Mouse (Mus musculus) forebrain, embryonic 15.5 days (tissue): Measurements from ENCODE around the gene Gnai2. TPM values are rescaled to one million over a fixed set of nuclear protein-coding genes. Genes with fewer than 3 reads are reported as not detected.
A peak's percentile ranks its signal among the peaks of the same experiment; 100 is the strongest.

Source experiments
- ATAC-seq: fragments of 200-750 bp; cut with Nextera tagmentation; replicated peaks from 2 replicates; pipeline ENCODE4 v1.8.0; 2017; ENCODE audit warnings: mild to moderate bottlenecking, moderate TSS enrichment, moderate library complexity
- H3K27ac ChIP-seq: fragments of 300-500 bp; sonication (generic); replicated peaks from 2 replicates; pipeline ENCODE4 v1.5.1; 2015; ENCODE audit warnings: mild to moderate bottlenecking, inconsistent platforms
- H3K27me3 ChIP-seq: fragments of 300-500 bp; sonication (generic); 2 replicates; pipeline ENCODE4 v1.6.1; 2015; ENCODE audit warnings: inconsistent platforms
- H3K36me3 ChIP-seq: fragments of 300-500 bp; sonication (generic); 2 replicates; pipeline ENCODE4 v1.6.1; 2015; ENCODE audit warnings: mild to moderate bottlenecking, inconsistent platforms
- H3K4me1 ChIP-seq: fragments of 300-500 bp; sonication (generic); 2 replicates; pipeline ENCODE4 v1.6.1; 2015; ENCODE audit warnings: inconsistent platforms
- H3K4me2 ChIP-seq: fragments of 300-500 bp; sonication (generic); replicated peaks from 2 replicates; pipeline ENCODE4 v1.6.1; 2015; ENCODE audit warnings: mild to moderate bottlenecking, inconsistent platforms
- H3K4me3 ChIP-seq: fragments of 300-500 bp; sonication (generic); 2 replicates; pipeline ENCODE4 v1.5.1; 2015; ENCODE audit warnings: mild to moderate bottlenecking, inconsistent platforms
- H3K9ac ChIP-seq: fragments of 300-500 bp; sonication (generic); replicated peaks from 2 replicates; pipeline ENCODE4 v1.6.1; 2015; ENCODE audit warnings: mild to moderate bottlenecking, inconsistent platforms
- H3K9me3 ChIP-seq: fragments of 300-500 bp; sonication (generic); 2 replicates; pipeline ENCODE4 v1.6.1; 2016; ENCODE audit warnings: inconsistent platforms
- WGBS: fragments of 180-500 bp; shearing (Covaris S2); methylation state at CpG from one replicate; pipeline ENCODE4 v1.1.7; 2015; ENCODE audit warnings: mixed read lengths; 5-methylcytosine and 5-hydroxymethylcytosine counted together
- polyA plus RNA-seq: library from polyadenylated mRNA; unstranded; fragments of >200 nt; fragmentation: Nextera tagmentation; extraction: Ambion mirVana; gene quantifications from 2 replicates; pipeline ENCODE4 v1.2.1, GENCODE M21; 2015

Gene Gnai2
- polyA plus RNA-seq, 1 experiment from 2014 or later, result 338 TPM

DNA sequence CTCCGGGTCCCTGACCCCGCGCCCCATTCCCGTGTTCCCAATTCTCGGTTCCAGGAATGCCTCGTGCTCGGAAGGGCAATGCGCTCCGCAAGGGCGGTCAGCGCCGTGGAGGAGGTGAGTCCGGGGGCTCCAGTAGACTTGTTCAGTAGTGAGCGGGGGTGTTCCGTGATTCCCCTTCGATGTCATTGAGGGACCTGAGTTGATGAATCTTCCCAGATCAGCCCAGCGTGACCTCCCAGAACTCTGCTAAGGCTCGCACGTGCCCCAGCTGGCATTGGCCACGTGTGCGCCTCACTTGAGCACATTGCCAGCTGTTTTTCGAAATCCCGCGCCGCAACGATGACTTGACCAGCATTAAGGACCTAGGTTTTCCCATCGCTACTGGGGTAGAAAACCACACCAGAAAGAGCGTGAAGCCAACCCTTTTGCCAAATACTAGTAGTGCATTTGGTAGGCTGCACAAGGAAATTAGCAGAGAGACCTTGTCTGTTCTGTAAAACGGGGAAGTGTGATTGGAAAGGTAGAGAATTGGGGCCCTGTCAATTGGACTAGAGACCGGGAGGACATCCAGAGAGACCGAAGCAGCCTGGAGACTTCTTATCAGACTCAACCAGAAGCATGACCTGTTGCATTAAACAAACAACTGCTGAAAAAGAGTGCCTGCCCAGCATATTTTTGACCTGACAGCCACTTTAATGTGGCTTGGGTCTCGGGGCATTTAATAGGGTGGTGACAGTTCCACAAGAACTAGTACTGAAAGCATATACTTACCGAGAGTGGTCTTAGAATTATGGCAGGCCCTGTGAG is 47.1 kb downstream of the Gnai2 start:
- no peak overlapping the region for H3K27ac ChIP-seq
- no peaks in the 10 kb centered on the region for H3K27me3 ChIP-seq
- ATAC-seq, result no peak; the same call in 1 of the 2 replicates
- H3K4me3 ChIP-seq, result peak overlapping the region; percentile 87
- WGBS, result 6% methylated on average over 33 of the region's 33 CpGs
- peaks cover 16% of the 10 kb centered on the region; the same call in 1 of the 2 replicates for H3K36me3 ChIP-seq
- H3K9me3 ChIP-seq, result no peaks in the 10 kb centered on the region
- peak overlapping the region; percentile 72 for H3K9ac ChIP-seq
- peaks cover 13% of the 10 kb centered on the region for H3K4me1 ChIP-seq
- H3K4me2 ChIP-seq, result peak overlapping the region; percentile 90

DNA sequence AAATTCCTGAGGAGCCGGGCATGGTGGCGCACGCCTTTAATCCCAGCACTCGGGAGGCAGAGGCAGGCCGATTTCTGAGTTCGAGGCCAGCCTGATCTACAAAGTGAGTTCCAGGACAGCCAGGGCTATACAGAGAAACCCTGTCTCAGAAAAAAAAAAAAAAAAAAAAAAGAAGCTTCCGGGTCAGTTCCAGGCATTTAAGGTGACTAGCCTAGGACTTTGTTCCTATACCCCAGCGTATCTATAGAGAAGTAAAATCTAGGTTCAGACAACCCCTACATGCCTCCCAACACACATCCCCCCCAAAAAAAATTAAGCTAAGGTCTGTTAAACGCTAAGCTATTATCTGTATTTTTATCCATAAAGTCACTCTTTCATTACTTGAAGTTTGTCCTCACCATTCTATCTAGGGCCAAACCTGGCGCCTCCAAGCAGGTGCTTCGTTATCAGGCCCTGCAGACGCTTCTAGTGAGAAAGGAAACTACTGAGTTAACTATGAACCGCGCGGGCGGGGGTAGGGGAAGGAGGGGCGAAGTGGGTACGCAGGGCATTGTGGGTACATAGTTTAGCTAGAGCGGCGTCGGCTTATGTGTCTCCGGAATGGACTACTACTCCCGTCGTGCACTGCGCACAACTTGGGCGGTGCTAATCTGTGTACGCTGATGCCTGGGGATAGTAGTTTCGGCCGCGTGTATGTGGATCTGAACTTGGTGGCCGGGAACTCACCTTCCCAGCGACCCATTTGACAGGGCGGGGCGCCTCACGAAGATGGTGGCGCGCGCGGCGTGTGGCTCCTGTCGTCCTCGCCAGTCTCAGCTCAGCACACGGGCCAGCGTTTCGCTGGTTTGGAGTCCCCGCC is 48.0 kb downstream of the Gnai2 start, which contains the start of gene Ifrd2:
Ifrd2 (plus strand) TSS at position 669 of the 859 bp plus-strand sequence.
- WGBS, result 14% methylated on average over 46 of the region's 46 CpGs

DNA sequence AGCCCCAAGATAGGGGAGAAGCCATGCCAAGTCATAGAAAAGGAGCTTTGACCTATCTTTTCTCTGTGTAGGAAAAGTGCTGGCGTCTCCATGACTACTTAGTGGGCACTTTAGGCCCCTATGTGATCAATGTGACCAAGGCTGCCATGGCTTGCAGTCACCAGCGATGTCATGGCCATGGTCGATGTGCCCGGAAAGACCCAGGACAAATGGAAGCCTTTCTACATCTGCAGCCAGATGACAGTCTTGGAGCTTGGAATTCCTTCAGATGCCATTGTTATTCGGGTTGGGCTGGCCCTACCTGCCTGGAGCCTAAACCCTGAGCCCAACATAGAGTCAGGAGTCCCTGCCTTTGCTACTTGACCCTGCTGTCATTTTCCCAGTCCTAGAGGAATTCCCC is 48.7 kb downstream of the Gnai2 start:
- H3K9ac ChIP-seq, result no peak overlapping the region

More for the DNA sequence above, 48.0 kb downstream of the Gnai2 start, which contains the start of gene Ifrd2:
- Histone ChIP-seq H3K4me3 (peak within 1 kb of the TSS; percentile 87), H3K4me2 (peak within 1 kb of the TSS; percentile 90), H3K4me1 (peaks cover 15% of the 10 kb centered on the region), H3K27ac (peak within 1 kb of the TSS; percentile 31; the same call in 1 of the 2 replicates), H3K27me3 (no peaks in the 10 kb centered on the region), H3K9me3 (no peaks in the 10 kb centered on the region), H3K9ac (peak within 1 kb of the TSS; percentile 72), H3K36me3 (peaks cover 15% of the 10 kb centered on the region; the same call in 1 of the 2 replicates)
- peak; percentile 98 for ATAC-seq

DNA sequence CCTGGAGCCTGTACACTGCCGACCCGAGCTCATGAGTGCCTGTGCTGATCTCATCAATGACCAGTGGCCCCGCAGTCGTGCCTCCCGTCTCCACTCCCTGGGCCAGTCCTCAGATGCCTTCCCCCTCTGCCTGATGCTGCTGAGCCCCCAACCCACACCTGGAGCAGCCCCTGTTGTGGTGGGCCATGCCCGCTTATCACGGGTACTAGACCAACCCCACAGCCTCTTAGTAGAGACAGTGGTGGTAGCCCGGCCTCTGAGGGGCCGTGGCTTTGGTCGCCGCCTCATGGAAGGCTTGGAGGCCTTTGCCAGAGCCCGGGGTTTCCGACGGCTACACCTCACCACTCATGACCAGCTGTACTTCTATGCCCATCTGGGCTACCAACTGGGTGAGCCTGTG is 52.0 kb downstream of the Gnai2 start:
- H3K27ac ChIP-seq, result no peak overlapping the region
- no peak for ATAC-seq
- no peaks in the 10 kb centered on the region for H3K9me3 ChIP-seq
- H3K36me3 ChIP-seq, result no peaks in the 10 kb centered on the region
- H3K9ac ChIP-seq, result no peak overlapping the region
- 91% methylated on average over 14 of the region's 14 CpGs for WGBS
- H3K4me2 ChIP-seq, result no peak overlapping the region
- H3K27me3 ChIP-seq, result no peaks in the 10 kb centered on the region
- no peak overlapping the region for H3K4me3 ChIP-seq
- peaks cover 37% of the 10 kb centered on the region for H3K4me1 ChIP-seq

More for the DNA sequence above, 48.7 kb downstream of the Gnai2 start:
- no peak for ATAC-seq
- WGBS, result 90% methylated on average over 5 of the region's 5 CpGs
- H3K4me1 ChIP-seq, result peaks cover 22% of the 10 kb centered on the region
- no peak overlapping the region for H3K4me3 ChIP-seq
- no peak overlapping the region for H3K27ac ChIP-seq
- no peaks in the 10 kb centered on the region for H3K27me3 ChIP-seq
- H3K4me2 ChIP-seq, result no peak overlapping the region
- H3K9me3 ChIP-seq, result no peaks in the 10 kb centered on the region
- peaks cover 11% of the 10 kb centered on the region; the same call in 1 of the 2 replicates for H3K36me3 ChIP-seq

DNA sequence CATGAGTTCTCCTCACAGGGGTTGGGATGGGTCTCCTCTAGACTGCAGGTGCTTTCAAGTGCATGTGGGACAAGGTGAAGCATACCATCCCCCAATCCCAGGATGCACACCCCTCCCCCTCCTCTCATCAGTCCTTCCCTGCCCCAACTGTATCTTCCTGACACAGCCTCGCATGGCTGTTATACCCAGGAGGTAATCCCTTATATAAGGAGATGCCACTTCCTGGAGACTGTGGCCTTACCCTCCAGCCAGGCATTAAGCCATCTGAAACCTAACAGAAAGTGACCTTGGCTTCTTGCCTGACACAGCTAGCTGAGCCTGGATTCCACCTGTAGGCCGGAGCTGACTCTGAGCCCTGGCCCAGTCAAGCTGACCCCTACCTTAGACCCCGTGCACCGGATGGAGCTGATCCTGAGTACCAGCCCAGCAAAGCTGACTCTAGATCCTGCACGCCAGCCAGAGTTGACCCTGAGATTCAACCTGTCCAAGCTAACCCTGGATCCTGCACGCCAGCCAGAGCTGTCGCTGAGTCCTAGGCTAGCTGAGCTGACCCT is 52.6 kb downstream of the Gnai2 start:
- Histone ChIP-seq H3K4me2 (no peak overlapping the region), H3K27ac (no peak overlapping the region), H3K4me3 (no peak overlapping the region), H3K9me3 (no peaks in the 10 kb centered on the region), H3K27me3 (no peaks in the 10 kb centered on the region), H3K4me1 (peaks cover 36% of the 10 kb centered on the region), H3K36me3 (no peaks in the 10 kb centered on the region), H3K9ac (no peak overlapping the region)
- ATAC-seq, result no peak
- WGBS, result 90% methylated on average over 7 of the region's 7 CpGs

DNA sequence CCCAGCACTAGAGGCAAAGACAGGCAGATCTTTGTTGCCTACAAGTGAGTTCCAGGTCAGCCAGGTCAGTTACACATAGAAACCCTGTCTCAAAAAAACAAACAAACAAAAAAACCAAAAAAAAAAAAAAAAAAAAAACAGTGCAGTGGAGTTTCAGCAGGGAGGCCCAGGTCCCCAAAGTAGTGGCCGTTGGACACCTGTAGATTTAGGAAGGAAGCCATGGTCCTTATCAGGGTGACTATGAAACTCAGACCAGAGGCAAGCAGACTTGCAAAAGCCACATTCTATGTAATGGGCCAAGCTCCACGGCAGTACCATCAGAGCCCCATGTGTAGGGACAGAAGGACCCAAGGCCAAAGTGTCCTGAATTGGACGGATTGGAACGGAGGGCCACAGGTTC is 53.6 kb downstream of the Gnai2 start:
- H3K4me3 ChIP-seq, result peak overlapping the region; percentile 71
- peak overlapping the region; percentile 81; the same call in 1 of the 2 replicates for H3K9ac ChIP-seq
- no peak for ATAC-seq
- no peaks in the 10 kb centered on the region for H3K36me3 ChIP-seq
- 83% methylated on average over 4 of the region's 4 CpGs for WGBS
- peaks cover 39% of the 10 kb centered on the region for H3K4me1 ChIP-seq
- peak overlapping the region; percentile 81 for H3K4me2 ChIP-seq
- peak overlapping the region; percentile 90; the same call in 1 of the 2 replicates for H3K27ac ChIP-seq
- H3K9me3 ChIP-seq, result no peaks in the 10 kb centered on the region
- H3K27me3 ChIP-seq, result no peaks in the 10 kb centered on the region

DNA sequence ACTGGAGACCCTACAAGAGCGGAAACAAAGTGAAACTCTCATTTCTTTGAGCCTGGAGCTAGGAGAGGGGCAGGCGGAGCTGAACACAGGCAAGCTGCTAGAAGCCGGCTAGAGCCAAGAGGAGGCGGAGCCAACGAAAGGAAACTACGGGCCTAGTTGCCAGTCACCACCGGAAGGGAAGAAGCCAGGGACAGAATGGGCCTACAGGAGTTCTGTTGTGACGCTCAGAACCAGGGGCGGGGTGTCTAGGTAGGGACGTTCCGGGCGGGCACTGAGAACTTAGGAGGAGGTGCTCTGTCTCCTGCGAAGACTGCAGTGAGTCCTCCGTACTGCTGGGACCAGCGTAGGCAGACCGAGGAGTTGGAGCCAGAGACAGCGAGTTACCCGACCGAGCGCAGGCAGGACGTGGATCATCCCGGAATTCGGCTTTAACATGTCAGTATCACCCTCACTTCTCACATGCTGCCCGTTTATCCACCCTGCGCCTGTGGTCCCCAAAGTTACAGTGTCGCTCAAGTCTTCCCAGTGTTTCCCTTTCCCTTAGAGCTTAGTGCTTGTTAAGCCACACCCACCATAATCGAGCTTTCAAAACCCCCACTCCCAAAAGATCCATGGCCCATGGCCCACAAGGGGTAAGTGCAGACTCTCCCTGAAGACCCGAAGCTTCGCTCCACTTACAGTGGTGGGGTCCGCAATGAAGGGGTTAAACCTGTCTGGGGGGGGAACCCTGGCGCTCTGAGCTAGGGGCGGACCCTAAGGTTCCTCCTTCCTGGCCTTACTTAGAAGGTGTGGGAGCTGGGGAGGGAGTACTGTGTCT is 54.5 kb downstream of the Gnai2 start, which contains the start of gene Hyal3:
Hyal3 (plus strand) TSS at position 318 of the 817 bp plus-strand sequence.
- peak within 1 kb of the TSS; percentile 81 for H3K9ac ChIP-seq
- no peaks in the 10 kb centered on the region for H3K27me3 ChIP-seq
- peak; percentile 84 for ATAC-seq
- no peaks in the 10 kb centered on the region for H3K9me3 ChIP-seq
- H3K4me2 ChIP-seq, result peak within 1 kb of the TSS; percentile 81
- under 1% methylated on average over 32 of the region's 32 CpGs for WGBS
- H3K4me3 ChIP-seq, result peak within 1 kb of the TSS; percentile 71
- peak within 1 kb of the TSS; percentile 90 for H3K27ac ChIP-seq
- peaks cover 39% of the 10 kb centered on the region for H3K4me1 ChIP-seq
- no peaks in the 10 kb centered on the region for H3K36me3 ChIP-seq

DNA sequence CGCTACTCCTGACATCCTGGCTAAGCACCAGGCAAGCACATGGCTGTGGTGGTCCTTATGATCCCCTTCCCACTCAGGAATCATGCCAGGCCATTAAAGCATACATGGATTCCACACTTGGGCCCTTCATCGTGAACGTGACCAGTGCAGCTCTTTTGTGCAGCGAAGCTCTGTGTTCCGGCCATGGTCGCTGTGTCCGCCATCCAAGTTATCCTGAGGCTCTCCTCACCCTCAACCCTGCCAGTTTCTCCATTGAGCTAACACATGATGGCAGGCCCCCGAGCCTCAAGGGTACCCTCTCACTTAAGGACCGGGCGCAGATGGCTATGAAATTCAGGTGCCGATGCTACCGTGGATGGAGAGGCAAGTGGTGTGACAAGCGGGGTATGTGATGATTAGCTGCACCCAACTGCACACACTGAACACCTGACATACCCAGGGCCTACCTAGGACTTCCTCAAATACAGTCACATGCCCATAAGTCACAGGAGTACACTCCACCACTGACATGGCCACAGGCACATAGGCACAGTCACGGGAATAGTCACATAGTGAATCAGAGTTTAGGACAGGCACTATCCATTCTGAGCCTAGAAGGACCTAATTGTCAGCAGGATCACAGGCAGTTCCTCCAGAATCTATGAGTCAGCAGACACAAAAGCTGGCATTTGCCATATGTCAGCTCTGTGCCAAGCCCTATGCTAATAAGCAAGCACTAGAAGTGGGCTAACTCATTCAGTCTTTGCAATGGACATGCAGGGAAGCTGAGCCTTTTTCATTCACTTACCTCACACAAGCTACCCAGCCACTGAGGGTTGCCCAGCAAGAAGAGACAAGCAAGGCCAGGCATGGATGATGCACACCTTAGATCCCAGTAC is 55.9 kb downstream of the Gnai2 start:
- 90% methylated on average over 14 of the region's 14 CpGs for WGBS
- peaks cover 39% of the 10 kb centered on the region for H3K4me1 ChIP-seq
- H3K4me2 ChIP-seq, result peak overlapping the region; percentile 81; the same call in 1 of the 2 replicates
- H3K9ac ChIP-seq, result no peak overlapping the region
- H3K36me3 ChIP-seq, result peaks cover 8% of the 10 kb centered on the region
- H3K27ac ChIP-seq, result peak overlapping the region; percentile 90
- H3K27me3 ChIP-seq, result no peaks in the 10 kb centered on the region
- H3K9me3 ChIP-seq, result no peaks in the 10 kb centered on the region
- ATAC-seq, result no peak
- no peak overlapping the region for H3K4me3 ChIP-seq

DNA sequence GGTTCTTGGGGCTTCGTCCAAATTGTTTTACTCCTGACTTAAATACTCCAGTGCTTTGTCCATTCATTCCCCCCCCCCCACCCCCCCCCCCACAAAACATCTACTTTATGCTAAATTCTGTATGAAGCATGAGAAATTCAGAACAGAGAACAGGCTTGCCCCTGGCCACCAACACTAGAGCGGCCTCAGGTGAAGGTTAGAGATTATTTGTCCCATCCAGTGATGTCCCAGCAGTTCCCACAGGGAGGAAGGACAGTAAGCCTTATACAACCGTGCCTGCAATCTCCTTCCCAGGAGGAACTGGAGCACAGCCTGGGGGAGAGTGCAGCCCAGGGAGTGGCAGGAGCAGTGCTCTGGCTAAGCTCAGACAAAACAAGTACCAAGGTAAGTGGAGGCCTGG is 56.6 kb downstream of the Gnai2 start, which contains the start of gene Naa80:
Naa80 (plus strand) TSS at position 301 of the 400 bp plus-strand sequence.
- no peaks in the 10 kb centered on the region for H3K27me3 ChIP-seq
- H3K9me3 ChIP-seq, result no peaks in the 10 kb centered on the region
- H3K36me3 ChIP-seq, result peaks cover 12% of the 10 kb centered on the region
- H3K4me2 ChIP-seq, result peak within 1 kb of the TSS; percentile 81; the same call in 1 of the 2 replicates
- H3K27ac ChIP-seq, result peak within 1 kb of the TSS; percentile 90
- WGBS, result 86% methylated on average over 3 of the region's 3 CpGs
- no peak within 1 kb of the TSS for H3K4me3 ChIP-seq
- no peak within 1 kb of the TSS for H3K9ac ChIP-seq
- no peak for ATAC-seq
- H3K4me1 ChIP-seq, result peaks cover 39% of the 10 kb centered on the region

DNA sequence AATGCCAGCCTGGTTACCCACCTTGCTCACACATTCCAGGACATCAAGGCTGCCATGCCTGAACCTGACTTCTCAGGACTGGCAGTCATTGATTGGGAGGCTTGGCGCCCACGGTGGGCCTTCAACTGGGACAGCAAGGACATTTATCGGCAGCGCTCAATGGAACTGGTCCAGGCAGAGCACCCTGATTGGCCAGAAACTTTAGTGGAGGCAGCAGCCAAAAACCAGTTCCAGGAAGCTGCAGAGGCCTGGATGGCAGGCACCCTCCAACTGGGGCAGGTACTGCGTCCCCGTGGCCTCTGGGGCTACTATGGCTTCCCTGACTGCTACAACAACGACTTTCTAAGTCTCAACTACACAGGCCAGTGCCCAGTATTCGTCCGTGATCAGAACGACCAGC is 57.3 kb downstream of the Gnai2 start:
- Histone ChIP-seq H3K9me3 (no peaks in the 10 kb centered on the region), H3K9ac (no peak overlapping the region), H3K4me1 (peaks cover 39% of the 10 kb centered on the region), H3K36me3 (peaks cover 18% of the 10 kb centered on the region), H3K27me3 (no peaks in the 10 kb centered on the region), H3K4me2 (no peak overlapping the region), H3K27ac (no peak overlapping the region), H3K4me3 (no peak overlapping the region)
- ATAC-seq, result no peak
- WGBS, result 93% methylated on average over 10 of the region's 10 CpGs
